Mouse (Mus musculus) midbrain, embryonic 13.5 days (tissue): Measurements from ENCODE around the gene Hmgn2. TPM values are rescaled to one million over a fixed set of nuclear protein-coding genes. Genes with fewer than 3 reads are reported as not detected.
"Not testable (repeated sequence)": the region's sequence is repeated elsewhere in the genome, so short reads cannot be mapped to it uniquely, and the experiment has no call there.

Source experiments
- ATAC-seq: fragments of 200-750 bp; cut with Nextera tagmentation; 2 replicates; pipeline ENCODE4 v1.8.0; 2017; ENCODE audit warnings: mild to moderate bottlenecking, moderate TSS enrichment, moderate library complexity
- H3K27ac ChIP-seq: fragments of 300-500 bp; sonication (generic); 2 replicates; pipeline ENCODE4 v1.5.1; 2015; ENCODE audit warnings: inconsistent platforms, mild to moderate bottlenecking, moderate library complexity
- H3K27me3 ChIP-seq: fragments of 300-500 bp; sonication (generic); 2 replicates; pipeline ENCODE4 v1.6.1; 2015; ENCODE audit warnings: mild to moderate bottlenecking, inconsistent platforms
- H3K36me3 ChIP-seq: fragments of 300-500 bp; sonication (generic); 2 replicates; pipeline ENCODE4 v1.6.1; 2015; ENCODE audit warnings: mild to moderate bottlenecking, inconsistent platforms
- H3K4me1 ChIP-seq: fragments of 300-500 bp; sonication (generic); replicated peaks from 2 replicates; pipeline ENCODE4 v1.6.1; 2015; ENCODE audit warnings: inconsistent platforms
- H3K4me2 ChIP-seq: fragments of 300-500 bp; sonication (generic); replicated peaks from 2 replicates; pipeline ENCODE4 v1.6.1; 2015; ENCODE audit warnings: moderate library complexity, mild to moderate bottlenecking, inconsistent platforms
- H3K4me3 ChIP-seq: fragments of 300-500 bp; sonication (generic); replicated peaks from 2 replicates; pipeline ENCODE4 v1.5.1; 2015; ENCODE audit warnings: mild to moderate bottlenecking, inconsistent platforms
- H3K9ac ChIP-seq: fragments of 300-500 bp; sonication (generic); replicated peaks from 2 replicates; pipeline ENCODE4 v1.6.1; 2015; ENCODE audit warnings: mild to moderate bottlenecking, inconsistent platforms
- H3K9me3 ChIP-seq: fragments of 300-500 bp; sonication (generic); 2 replicates; pipeline ENCODE4 v1.6.1; 2016; ENCODE audit warnings: mild to moderate bottlenecking, inconsistent platforms
- WGBS: fragments of 180-500 bp; shearing (Covaris S2); methylation state at CpG from one replicate; pipeline ENCODE4 v1.1.7; 2015; 5-methylcytosine and 5-hydroxymethylcytosine counted together
- polyA plus RNA-seq: library from polyadenylated mRNA; unstranded; fragments of >200 nt; fragmentation: Nextera tagmentation; extraction: Ambion mirVana; gene quantifications from 2 replicates; pipeline ENCODE4 v1.2.1, GENCODE M21; 2015

Hmgn2 gene
- polyA plus RNA-seq, 1 experiment from 2014 or later = 1,712 TPM

- H3K9me3 ChIP-seq = no peaks in the 10 kb centered on the region
- H3K27ac ChIP-seq = no peak overlapping the region
- ATAC-seq = no peak
- H3K36me3 ChIP-seq = no peaks in the 10 kb centered on the region
- peaks cover 35% of the 10 kb centered on the region for H3K4me1 ChIP-seq
- no peak overlapping the region for H3K4me2 ChIP-seq
- H3K9ac ChIP-seq = no peak overlapping the region
- 17% methylated on average over 4 of the region's 4 CpGs for WGBS
- H3K27me3 ChIP-seq = no peaks in the 10 kb centered on the region
- H3K4me3 ChIP-seq = no peak overlapping the region
Observed at GRCm38 (mm10) chr4:134002246-134002645, 33.8 kb upstream of the Hmgn2 start.

GRCm38 (mm10) chr4:134001710-134002109, 33.3 kb upstream of the Hmgn2 start:
- Histone ChIP-seq H3K27me3 (no peaks in the 10 kb centered on the region), H3K36me3 (no peaks in the 10 kb centered on the region), H3K4me3 (no peak overlapping the region), H3K27ac (no peak overlapping the region), H3K9ac (no peak overlapping the region), H3K9me3 (no peaks in the 10 kb centered on the region), H3K4me2 (no peak overlapping the region), H3K4me1 (peaks cover 35% of the 10 kb centered on the region)
- 43% methylated on average over 10 of the region's 10 CpGs for WGBS
- no peak for ATAC-seq

GRCm38 (mm10) chr4:134000466-134001438, 32.3 kb upstream of the Hmgn2 start, which contains the start of gene Dhdds:
Gene Dhdds (minus strand): TSS chr4:134000918.
- H3K27me3 ChIP-seq = no peaks in the 10 kb centered on the region
- 1% methylated on average over 49 of the region's 49 CpGs for WGBS
- H3K9me3 ChIP-seq = no peaks in the 10 kb centered on the region
- H3K4me2 ChIP-seq = peak within 1 kb of the TSS; percentile 90
- H3K4me3 ChIP-seq = peak within 1 kb of the TSS; percentile 74
- peaks cover 7% of the 10 kb centered on the region for H3K36me3 ChIP-seq
- H3K9ac ChIP-seq = peak within 1 kb of the TSS; percentile 76
- peak; percentile 98 for ATAC-seq
- H3K27ac ChIP-seq = peak within 1 kb of the TSS; percentile 62
- peaks cover 35% of the 10 kb centered on the region for H3K4me1 ChIP-seq

- Histone ChIP-seq H3K27me3 (no peaks in the 10 kb centered on the region), H3K4me3 (no peak overlapping the region), H3K4me2 (no peak overlapping the region), H3K36me3 (peaks cover 63% of the 10 kb centered on the region), H3K27ac (no peak overlapping the region), H3K9me3 (no peaks in the 10 kb centered on the region), H3K4me1 (peaks cover 7% of the 10 kb centered on the region), H3K9ac (no peak overlapping the region)
- ATAC-seq = no peak
- 95% methylated on average over 8 of the region's 8 CpGs for WGBS
Observed at GRCm38 (mm10) chr4:133994697-133995096, 26.2 kb upstream of the Hmgn2 start.

GRCm38 (mm10) chr4:133991087-133991660, 22.7 kb upstream of the Hmgn2 start:
- Histone ChIP-seq H3K4me2 (no peak overlapping the region), H3K4me1 (no peaks in the 10 kb centered on the region), H3K36me3 (peaks cover 90% of the 10 kb centered on the region), H3K9ac (no peak overlapping the region), H3K9me3 (no peaks in the 10 kb centered on the region), H3K27me3 (no peaks in the 10 kb centered on the region), H3K4me3 (no peak overlapping the region), H3K27ac (no peak overlapping the region)
- no peak for ATAC-seq
- WGBS = 91% methylated on average over 13 of the region's 13 CpGs

GRCm38 (mm10) chr4:133990035-133990434, 21.6 kb upstream of the Hmgn2 start:
- H3K9me3 ChIP-seq = no peaks in the 10 kb centered on the region
- no peaks in the 10 kb centered on the region for H3K27me3 ChIP-seq
- ATAC-seq = no peak
- no peak overlapping the region for H3K4me2 ChIP-seq
- H3K4me3 ChIP-seq = no peak overlapping the region
- no peak overlapping the region for H3K9ac ChIP-seq
- no peak overlapping the region for H3K27ac ChIP-seq
- 60% methylated on average over 4 of the region's 4 CpGs for WGBS
- H3K4me1 ChIP-seq = no peaks in the 10 kb centered on the region
- H3K36me3 ChIP-seq = peaks cover 85% of the 10 kb centered on the region

GRCm38 (mm10) chr4:133988289-133988688, 19.8 kb upstream of the Hmgn2 start:
- not testable (repeated sequence) for H3K9ac ChIP-seq, H3K27me3 ChIP-seq, H3K4me3 ChIP-seq, H3K4me2 ChIP-seq, H3K9me3 ChIP-seq, H3K4me1 ChIP-seq, H3K27ac ChIP-seq, ATAC-seq
- WGBS = 93% methylated on average over 7 of the region's 8 CpGs
- peaks cover 70% of the 10 kb centered on the region for H3K36me3 ChIP-seq

GRCm38 (mm10) chr4:133982936-133983335, 14.5 kb upstream of the Hmgn2 start:
- H3K36me3 ChIP-seq = peaks cover 71% of the 10 kb centered on the region
- H3K27ac ChIP-seq = no peak overlapping the region

GRCm38 (mm10) chr4:133980496-133980895, 12.0 kb upstream of the Hmgn2 start:
- no peak overlapping the region for H3K27ac ChIP-seq
- 89% methylated on average over 5 of the region's 5 CpGs for WGBS
- no peak overlapping the region for H3K4me3 ChIP-seq
- H3K4me1 ChIP-seq = no peaks in the 10 kb centered on the region
- no peaks in the 10 kb centered on the region for H3K9me3 ChIP-seq
- H3K36me3 ChIP-seq = peaks cover 69% of the 10 kb centered on the region
- no peak overlapping the region for H3K4me2 ChIP-seq
- no peak for ATAC-seq
- H3K9ac ChIP-seq = no peak overlapping the region
- no peaks in the 10 kb centered on the region for H3K27me3 ChIP-seq

More at GRCm38 (mm10) chr4:133982936-133983335, 14.5 kb upstream of the Hmgn2 start:
- H3K27me3 ChIP-seq = no peaks in the 10 kb centered on the region
- no peak overlapping the region for H3K4me2 ChIP-seq
- H3K9ac ChIP-seq = no peak overlapping the region
- H3K4me3 ChIP-seq = no peak overlapping the region
- H3K9me3 ChIP-seq = no peaks in the 10 kb centered on the region
- no peaks in the 10 kb centered on the region for H3K4me1 ChIP-seq
- 78% methylated on average over 13 of the region's 13 CpGs for WGBS
- ATAC-seq = no peak

- no peak overlapping the region for H3K4me3 ChIP-seq
- no peak for ATAC-seq
- peaks cover 69% of the 10 kb centered on the region for H3K36me3 ChIP-seq
- H3K27ac ChIP-seq = no peak overlapping the region
- no peaks in the 10 kb centered on the region for H3K27me3 ChIP-seq
- no peak overlapping the region for H3K4me2 ChIP-seq
- 94% methylated on average over 10 of the region's 10 CpGs for WGBS
- no peaks in the 10 kb centered on the region for H3K4me1 ChIP-seq
- H3K9me3 ChIP-seq = no peaks in the 10 kb centered on the region
- H3K9ac ChIP-seq = no peak overlapping the region
Observed at GRCm38 (mm10) chr4:133978021-133978711, 9.7 kb upstream of the Hmgn2 start.

GRCm38 (mm10) chr4:133971741-133972140, 3.3 kb upstream of the Hmgn2 start:
- H3K36me3 ChIP-seq = peaks cover 16% of the 10 kb centered on the region
- H3K4me3 ChIP-seq = no peak overlapping the region
- no peaks in the 10 kb centered on the region for H3K27me3 ChIP-seq
- H3K27ac ChIP-seq = no peak overlapping the region
- no peak overlapping the region for H3K9ac ChIP-seq
- no peak overlapping the region for H3K4me2 ChIP-seq
- H3K4me1 ChIP-seq = peaks cover 37% of the 10 kb centered on the region
- 68% methylated on average over 8 of the region's 8 CpGs for WGBS
- no peak for ATAC-seq
- H3K9me3 ChIP-seq = no peaks in the 10 kb centered on the region

- Histone ChIP-seq H3K4me1 (peaks cover 46% of the 10 kb centered on the region), H3K4me2 (no peak overlapping the region), H3K36me3 (peaks cover 16% of the 10 kb centered on the region), H3K4me3 (no peak overlapping the region), H3K9ac (no peak overlapping the region), H3K27me3 (no peaks in the 10 kb centered on the region), H3K9me3 (no peaks in the 10 kb centered on the region), H3K27ac (peak overlapping the region; percentile 99)
- WGBS = 62% methylated on average over 13 of the region's 13 CpGs
- no peak for ATAC-seq
Observed at GRCm38 (mm10) chr4:133970876-133971275, 2.4 kb upstream of the Hmgn2 start.
